Mouse (Mus musculus) yolk sac, embryonic 10.5 days (tissue): ENCODE measurements around the gene Rbm25.
"Not testable (repeated sequence)": the region's sequence is repeated elsewhere in the genome, so short reads cannot be mapped to it uniquely, and the experiment has no call there.

Experiments used
- DNase-seq: peaks from one replicate; pipeline ENCODE4 v3.0.0-alpha.2; 2017; ENCODE audit warnings: low spot score

Rbm25 gene

GRCm38 (mm10) chr12:83630936-83631335, at the start of gene Rbm25:
TSS of gene Rbm25 (plus strand) at chr12:83631236.
- DNase-seq, result not testable (repeated sequence)

- peak; percentile 81 for DNase-seq
These were observed 48.9 kb upstream of the Rbm25 start for GRCm38 (mm10) chr12:83582106-83582505.

DNA sequence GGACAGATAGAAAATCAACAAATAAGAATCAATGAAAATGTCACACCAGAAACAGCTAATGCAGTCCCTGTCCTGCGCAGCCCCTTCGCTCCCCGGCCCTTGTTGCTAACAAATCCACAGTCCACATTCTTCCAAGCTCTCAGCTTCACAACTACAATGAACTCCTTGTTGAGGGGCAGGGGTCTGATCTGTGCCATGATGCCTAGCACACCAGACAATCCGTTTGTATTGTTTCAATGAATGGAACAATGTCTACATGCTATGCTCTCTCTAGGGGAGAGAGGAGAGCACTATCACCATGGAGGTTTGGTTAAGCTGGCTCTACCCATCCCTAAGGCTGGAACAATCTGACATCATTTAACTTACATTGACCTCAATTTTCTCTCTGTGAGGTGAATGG, 48.3 kb upstream of the Rbm25 start:
- DNase-seq, result no peak

- DNase-seq, result peak; percentile 62
These were observed 44.4 kb upstream of the Rbm25 start for GRCm38 (mm10) chr12:83586628-83587027.

DNA sequence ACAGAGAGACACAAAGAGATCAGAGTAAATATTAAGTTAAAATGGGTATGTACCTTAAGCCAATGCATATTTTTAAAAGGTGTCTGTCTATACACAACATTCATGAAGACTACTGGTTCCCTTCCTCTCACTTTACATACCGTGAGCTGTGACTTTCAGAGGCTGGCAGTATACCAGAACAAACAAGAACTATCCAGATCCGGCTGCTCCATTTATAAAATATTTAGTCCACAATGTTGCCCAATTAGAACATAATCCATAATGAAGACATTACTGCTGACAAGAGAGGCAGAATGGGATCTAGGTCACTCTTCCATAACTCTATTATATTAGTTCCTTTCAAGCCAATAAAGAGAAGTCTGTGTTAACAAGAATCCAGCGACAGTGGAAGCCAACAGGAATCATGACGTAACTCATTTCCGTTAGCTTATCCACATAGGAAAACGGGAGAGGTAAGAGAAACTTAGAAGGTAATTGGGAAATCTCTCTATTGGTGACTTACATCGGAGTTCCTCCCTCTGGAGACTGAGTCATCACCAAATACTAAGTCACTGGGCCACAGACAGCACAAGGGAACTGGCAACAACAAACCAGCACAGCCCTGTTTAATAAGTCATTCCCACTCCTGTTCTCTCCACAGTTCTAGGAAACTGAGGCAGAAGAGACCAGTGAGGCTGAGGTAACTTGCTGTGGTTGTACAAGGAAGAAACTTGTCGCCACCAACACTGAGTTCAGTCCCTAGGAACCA, 39.1 kb upstream of the Rbm25 start:
- DNase-seq, result no peak

- no peak for DNase-seq
These were observed 36.5 kb upstream of the Rbm25 start for GRCm38 (mm10) chr12:83594454-83595040.

GRCm38 (mm10) chr12:83596191-83596954, 34.7 kb upstream of the Rbm25 start:
- no peak for DNase-seq

- DNase-seq, result peak; percentile 98
These were observed 34.0 kb upstream of the Rbm25 start, which contains the start of gene Zfyve1 for GRCm38 (mm10) chr12:83597025-83597501. TSS of gene Zfyve1 (minus strand) at chr12:83597222.

GRCm38 (mm10) chr12:83597881-83598280, 33.2 kb upstream of the Rbm25 start:
- no peak for DNase-seq

DNA sequence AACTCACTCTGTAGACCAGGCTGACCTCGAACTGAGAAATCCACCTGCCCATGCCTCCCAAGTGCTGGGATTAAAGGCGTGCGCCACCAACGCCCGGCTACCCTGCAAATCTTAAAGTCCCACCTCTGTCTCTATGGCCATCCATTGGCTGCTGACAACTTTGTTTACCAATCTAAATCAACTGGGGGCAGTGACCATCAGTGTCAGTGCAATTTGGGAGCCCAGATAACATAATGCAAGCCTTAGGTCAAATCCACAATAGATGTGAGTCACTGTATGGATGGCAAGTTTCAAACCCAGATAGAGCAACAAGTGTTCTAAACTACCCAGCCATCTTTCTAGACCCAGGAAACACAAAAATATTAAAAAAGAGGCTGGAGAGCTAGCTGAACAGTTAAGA, 28.8 kb upstream of the Rbm25 start:
- no peak for DNase-seq

DNA sequence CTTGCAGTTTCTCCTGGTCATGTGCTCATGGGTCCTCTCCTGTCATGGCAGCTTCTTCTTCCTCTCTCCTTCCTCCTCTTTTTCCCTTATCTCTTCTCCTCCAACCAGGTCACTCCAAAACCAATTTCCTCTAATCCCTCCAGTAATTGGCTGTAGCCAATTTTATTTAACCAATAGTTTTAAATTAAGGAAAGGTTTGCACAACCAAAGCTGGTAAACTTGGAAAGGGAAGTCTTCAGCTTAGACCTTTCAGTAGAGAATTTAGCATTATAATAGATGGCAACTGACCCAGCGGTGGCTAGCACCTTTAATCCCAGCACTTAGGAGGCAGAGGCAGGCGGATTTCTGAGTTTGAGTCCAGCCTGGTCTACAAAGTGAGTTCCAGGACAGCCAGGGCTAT, 24.6 kb upstream of the Rbm25 start:
- DNase-seq, result not testable (repeated sequence)

DNA sequence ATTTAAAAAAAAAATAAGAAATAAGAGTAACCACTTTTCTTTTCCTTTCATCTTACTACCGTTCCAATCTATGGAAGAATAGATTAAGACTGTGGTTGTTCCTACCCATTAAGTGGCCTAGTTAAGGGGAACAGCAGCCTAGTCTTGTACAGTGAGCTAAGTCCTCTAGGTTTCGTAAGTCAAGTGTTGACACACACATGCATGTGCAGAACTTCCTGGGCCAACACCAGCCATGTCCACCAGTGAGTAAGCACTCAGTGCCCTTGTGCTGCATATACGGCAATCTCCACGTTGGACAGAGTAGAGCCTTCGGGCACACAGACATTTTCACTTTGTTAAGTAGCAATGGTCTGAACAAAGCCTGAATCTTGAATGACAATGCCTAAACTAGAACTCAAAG, 13.8 kb upstream of the Rbm25 start:
- no peak for DNase-seq

DNA sequence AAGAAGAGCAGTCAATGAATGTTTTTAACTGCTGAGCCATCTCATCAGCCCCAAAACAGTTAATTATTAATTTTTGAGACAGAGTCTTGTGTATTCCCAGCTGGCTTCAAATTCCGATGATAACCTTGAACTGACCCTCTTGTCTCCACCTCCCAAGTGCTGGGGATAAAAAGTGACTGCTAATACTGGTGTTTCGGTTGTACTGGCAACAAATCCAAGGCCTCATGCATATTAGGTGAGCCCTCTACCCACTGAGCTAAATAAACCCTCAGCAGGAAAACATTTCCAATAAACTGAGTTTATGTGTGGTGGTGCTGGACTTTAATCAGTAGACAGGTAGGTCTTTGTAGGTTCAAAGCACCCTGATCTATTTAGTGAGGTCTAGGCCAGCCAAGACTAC, 12.1 kb upstream of the Rbm25 start:
- DNase-seq, result peak; percentile 31

DNA sequence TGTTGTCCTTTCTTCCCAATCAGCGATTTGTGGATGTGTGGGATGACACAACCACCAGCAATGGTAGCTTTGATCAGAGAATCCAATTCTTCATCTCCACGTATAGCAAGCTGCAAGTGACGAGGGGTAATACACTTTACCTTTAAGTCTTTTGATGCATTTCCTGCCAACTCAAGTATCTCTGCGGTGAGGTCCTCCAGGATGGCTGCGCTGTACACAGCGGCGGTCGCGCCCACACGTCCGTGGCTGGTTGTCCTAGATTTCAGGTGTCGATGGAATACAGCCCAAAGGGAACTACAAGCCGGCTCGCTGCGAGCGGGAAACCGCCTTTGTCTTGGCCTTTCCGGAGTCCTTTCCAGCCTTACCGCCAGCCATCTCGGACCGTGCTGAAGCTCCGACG, 10.3 kb upstream of the Rbm25 start:
- not testable (repeated sequence) for DNase-seq

- DNase-seq, result no peak
These were observed 8.8 kb upstream of the Rbm25 start for GRCm38 (mm10) chr12:83622031-83622755.

- no peak for DNase-seq
These were observed 6.7 kb upstream of the Rbm25 start for GRCm38 (mm10) chr12:83624321-83624720.

DNA sequence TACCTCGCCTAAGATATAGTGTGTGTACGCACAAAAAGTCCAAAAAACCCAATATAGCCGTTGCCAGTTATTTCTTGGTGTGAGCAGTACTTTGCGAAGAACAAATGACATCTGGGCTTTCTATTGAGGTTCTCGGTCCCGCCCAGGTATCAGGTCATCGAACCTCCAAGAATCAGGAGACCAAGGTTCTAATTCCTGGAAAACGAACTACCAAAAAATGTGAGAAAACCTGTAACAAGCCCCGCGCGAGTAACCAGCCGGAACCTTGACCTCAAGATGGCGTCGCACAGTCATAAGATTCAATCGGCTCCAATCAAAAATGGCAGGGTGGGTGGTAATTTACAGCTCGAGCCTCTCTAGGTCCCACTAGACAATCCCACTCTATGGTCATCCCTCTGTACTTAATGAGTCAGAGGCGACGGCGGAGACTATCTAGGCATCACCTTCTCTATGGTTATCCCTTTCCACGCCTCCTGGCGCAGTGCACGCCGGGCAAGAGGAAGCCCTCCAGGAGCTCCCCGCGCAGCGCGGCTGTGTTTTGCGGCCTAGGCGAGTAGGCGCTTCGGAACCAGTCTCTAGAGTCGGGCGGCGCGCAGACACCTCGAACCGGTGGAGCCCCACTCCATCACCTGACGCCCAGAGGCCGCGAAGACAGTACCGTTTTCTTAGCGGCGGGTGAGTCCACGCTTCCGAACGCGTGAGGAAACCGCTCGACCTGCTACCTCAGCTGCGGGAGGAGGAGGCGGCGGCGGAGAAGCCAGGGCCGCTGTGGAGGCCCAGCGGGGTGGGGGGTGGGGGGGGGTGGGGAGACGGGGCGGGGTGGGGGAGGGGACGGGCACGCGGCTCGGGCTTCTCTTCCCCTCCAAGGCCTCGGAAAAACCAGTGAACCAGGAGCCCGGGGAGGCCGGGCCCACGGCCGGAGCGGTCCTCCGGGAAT, 975 bp downstream of the Rbm25 start:
- peak; percentile 98 for DNase-seq

GRCm38 (mm10) chr12:83632680-83633025, 1.6 kb downstream of the Rbm25 start:
- DNase-seq, result no peak

DNA sequence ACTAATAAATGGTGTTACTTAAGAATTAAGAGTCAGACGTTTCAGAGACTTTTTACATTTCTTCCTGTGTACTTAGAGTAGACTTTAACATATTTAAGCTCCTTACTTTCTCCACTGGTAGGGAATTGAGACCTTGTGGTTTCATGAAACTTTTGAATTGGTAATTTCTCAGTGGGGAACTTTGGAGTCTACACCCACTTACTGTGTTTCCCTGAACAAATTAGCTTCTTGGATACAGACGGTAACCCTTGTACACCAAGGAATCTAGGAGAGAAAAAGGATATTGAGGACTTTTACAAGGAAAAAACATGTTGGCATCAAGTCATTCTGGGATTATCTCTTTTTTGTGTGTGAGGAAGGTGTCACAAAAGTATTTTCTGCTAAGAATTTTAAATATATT, 2.8 kb downstream of the Rbm25 start:
- DNase-seq, result no peak

GRCm38 (mm10) chr12:83641233-83641632, 10.2 kb downstream of the Rbm25 start:
- no peak for DNase-seq

GRCm38 (mm10) chr12:83643116-83643515, 12.1 kb downstream of the Rbm25 start:
- no peak for DNase-seq
